Mouse (Mus musculus): ENCODE results near the gene Tmem150c. TPM values are rescaled to one million over a fixed set of nuclear protein-coding genes. Genes with fewer than 3 reads are reported as not detected.

Tmem150c gene
- polyA plus RNA-seq (2012; rRNA removed): 14.3 and 23.2 TPM in 2 replicates

GRCm38 (mm10) chr5:100159638-100159973 is at the start of gene Tmem150c:
Gene Tmem150c (minus strand): TSS chr5:100159808.
- DNase-seq (ENCODE audit: low read depth): no peak
- TF ChIP-seq POLR2A (IDR thresholded peaks at IDR 0.05; ENCODE audit: borderline replicate concordance, extremely low read depth, insufficient read depth, insufficient read length, poor library complexity, severe bottlenecking) (no peak), CTCF (IDR thresholded peaks at IDR 0.05; ENCODE audit: borderline replicate concordance, extremely low read depth, insufficient read depth, insufficient read length) (no peak)

GRCm38 (mm10) chr5:100209093-100209492 is 49.5 kb upstream of the Tmem150c start:
- DNase-seq (ENCODE audit: low read depth): no peak
- TF ChIP-seq CTCF (IDR thresholded peaks at IDR 0.05; ENCODE audit: borderline replicate concordance, extremely low read depth, insufficient read depth, insufficient read length) (no peak), POLR2A (IDR thresholded peaks at IDR 0.05; ENCODE audit: borderline replicate concordance, extremely low read depth, insufficient read depth, insufficient read length, poor library complexity, severe bottlenecking) (no peak)

- TF ChIP-seq POLR2A (IDR thresholded peaks at IDR 0.05; ENCODE audit: borderline replicate concordance, extremely low read depth, insufficient read depth, insufficient read length, poor library complexity, severe bottlenecking): no peak
- TF ChIP-seq CTCF (IDR thresholded peaks at IDR 0.05; ENCODE audit: borderline replicate concordance, extremely low read depth, insufficient read depth, insufficient read length): no peak
- DNase-seq (ENCODE audit: low read depth): no peak
Observed at GRCm38 (mm10) chr5:100206675-100207074, 47.1 kb upstream of the Tmem150c start.

- TF ChIP-seq POLR2A (IDR thresholded peaks at IDR 0.05; ENCODE audit: borderline replicate concordance, extremely low read depth, insufficient read depth, insufficient read length, poor library complexity, severe bottlenecking) (no peak), CTCF (IDR thresholded peaks at IDR 0.05; ENCODE audit: borderline replicate concordance, extremely low read depth, insufficient read depth, insufficient read length) (no peak)
- no peak for DNase-seq (ENCODE audit: low read depth)
Observed at GRCm38 (mm10) chr5:100205519-100206189, 46.0 kb upstream of the Tmem150c start.

DNA sequence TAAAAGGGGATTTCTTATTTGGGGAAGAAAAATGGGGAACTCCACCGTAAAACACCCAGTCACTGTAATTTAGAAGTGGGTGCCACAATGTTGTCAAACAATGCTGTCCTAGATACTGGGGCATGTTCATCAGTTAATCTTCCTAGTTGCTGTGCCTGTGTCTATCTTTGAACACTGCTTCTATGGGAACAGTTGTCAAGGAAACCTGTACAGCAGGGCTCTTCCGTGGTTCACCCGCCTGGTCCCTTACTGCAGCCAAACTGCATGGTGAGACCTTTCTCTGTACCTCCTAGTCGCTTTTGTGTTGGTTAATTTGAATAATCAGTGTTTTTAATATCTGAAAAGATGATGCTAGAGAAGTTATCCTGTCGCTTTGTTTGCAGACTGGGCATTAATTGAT is 41.2 kb upstream of the Tmem150c start:
- no peak for TF ChIP-seq CTCF (IDR thresholded peaks at IDR 0.05; ENCODE audit: borderline replicate concordance, extremely low read depth, insufficient read depth, insufficient read length)
- no peak for TF ChIP-seq POLR2A (IDR thresholded peaks at IDR 0.05; ENCODE audit: borderline replicate concordance, extremely low read depth, insufficient read depth, insufficient read length, poor library complexity, severe bottlenecking)
- DNase-seq (ENCODE audit: low read depth): peak; percentile 93

DNA sequence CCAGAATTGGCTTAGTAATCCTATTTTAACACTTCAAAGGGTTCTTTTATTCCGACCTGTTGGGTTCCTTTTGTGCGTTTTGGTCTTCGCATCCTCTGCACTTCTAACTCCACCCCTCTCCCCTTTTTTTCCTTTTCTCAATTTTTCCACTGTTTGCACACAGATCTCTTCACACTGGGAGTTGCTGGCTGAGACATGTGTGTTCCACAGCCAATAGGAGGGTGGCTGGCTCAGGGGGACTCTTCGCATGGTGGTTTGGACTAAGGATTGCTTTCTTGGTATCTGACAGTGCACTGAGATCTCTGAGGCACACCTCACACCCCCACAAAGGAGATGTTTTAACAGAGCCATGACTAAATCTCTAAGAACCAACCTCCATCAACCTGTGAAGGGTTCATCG is 40.7 kb upstream of the Tmem150c start:
- TF ChIP-seq CTCF (IDR thresholded peaks at IDR 0.05; ENCODE audit: borderline replicate concordance, extremely low read depth, insufficient read depth, insufficient read length) (no peak), POLR2A (IDR thresholded peaks at IDR 0.05; ENCODE audit: borderline replicate concordance, extremely low read depth, insufficient read depth, insufficient read length, poor library complexity, severe bottlenecking) (no peak)
- DNase-seq (ENCODE audit: low read depth): peak; percentile 78

DNA sequence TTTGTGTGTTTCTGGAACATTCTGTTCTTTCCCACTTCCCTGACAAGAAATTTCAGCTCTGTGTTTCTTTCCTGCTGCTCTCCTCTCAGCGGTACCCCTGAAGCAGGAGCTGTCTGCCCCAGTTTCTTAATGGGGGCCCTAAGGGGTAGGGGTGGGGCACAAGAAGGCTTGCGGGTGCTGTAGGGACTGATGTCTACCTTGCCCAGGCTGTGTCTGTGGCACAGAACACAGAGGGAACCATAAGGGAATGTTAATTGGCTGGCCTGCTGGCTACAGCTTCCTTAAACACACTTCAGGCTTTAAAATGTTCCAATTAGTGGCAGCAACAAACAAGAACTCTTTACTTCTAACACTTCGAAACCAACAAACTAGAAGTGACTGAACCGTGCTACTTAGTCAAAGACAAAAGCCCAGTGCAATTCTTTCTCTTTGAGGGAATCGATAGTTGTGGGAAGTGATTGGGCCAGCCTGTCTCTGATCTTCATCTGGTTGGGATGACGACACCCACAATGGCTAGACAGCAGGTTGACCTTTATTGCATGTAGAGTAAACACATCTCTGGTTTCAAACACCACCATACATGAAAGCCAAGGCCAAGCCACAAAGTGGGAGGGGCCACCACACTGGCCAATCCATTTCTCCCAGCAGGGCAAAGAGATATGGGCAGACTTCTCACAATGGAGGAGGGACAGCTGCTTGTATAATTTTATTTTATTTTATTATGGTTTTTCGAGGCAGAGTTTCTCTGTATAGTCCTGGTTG is 39.7 kb upstream of the Tmem150c start:
- DNase-seq (ENCODE audit: low read depth): peak; percentile 72

GRCm38 (mm10) chr5:100197476-100197875 is 37.9 kb upstream of the Tmem150c start:
- no peak for TF ChIP-seq POLR2A (IDR thresholded peaks at IDR 0.05; ENCODE audit: borderline replicate concordance, extremely low read depth, insufficient read depth, insufficient read length, poor library complexity, severe bottlenecking)
- TF ChIP-seq CTCF (IDR thresholded peaks at IDR 0.05; ENCODE audit: borderline replicate concordance, extremely low read depth, insufficient read depth, insufficient read length): no peak
- no peak for DNase-seq (ENCODE audit: low read depth)

More for the DNA sequence above, 39.7 kb upstream of the Tmem150c start:
- TF ChIP-seq POLR2A (IDR thresholded peaks at IDR 0.05; ENCODE audit: borderline replicate concordance, extremely low read depth, insufficient read depth, insufficient read length, poor library complexity, severe bottlenecking) (no peak), CTCF (IDR thresholded peaks at IDR 0.05; ENCODE audit: borderline replicate concordance, extremely low read depth, insufficient read depth, insufficient read length) (no peak)

DNA sequence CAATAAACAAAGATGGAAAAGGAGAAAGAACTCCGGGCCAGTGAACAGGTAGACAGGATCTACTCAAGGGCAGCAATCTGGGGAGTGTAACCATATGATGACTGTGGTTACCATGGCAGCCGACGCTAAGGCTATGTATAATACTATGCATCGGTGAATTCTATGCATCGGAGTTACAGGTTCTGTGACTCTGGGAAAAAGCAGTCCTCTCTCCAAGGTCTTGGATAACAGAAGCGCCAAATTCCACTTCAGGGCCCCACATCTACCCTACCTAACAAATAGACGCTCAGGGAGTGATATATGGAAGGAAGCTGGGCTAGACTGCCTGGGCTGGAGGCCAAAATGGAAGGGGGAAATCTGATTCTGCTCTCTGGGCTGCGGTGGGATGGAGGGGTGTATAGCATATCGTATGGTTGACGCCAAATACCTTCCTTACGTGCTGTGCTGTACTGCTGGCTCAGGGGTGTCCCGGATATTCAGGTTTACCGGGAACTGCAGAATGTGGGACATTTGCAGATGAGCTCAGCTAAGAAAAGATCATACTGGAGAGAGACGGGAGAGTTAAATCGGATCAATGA is 37.3 kb upstream of the Tmem150c start:
- TF ChIP-seq CTCF (IDR thresholded peaks at IDR 0.05; ENCODE audit: borderline replicate concordance, extremely low read depth, insufficient read depth, insufficient read length): no peak
- no peak for TF ChIP-seq POLR2A (IDR thresholded peaks at IDR 0.05; ENCODE audit: borderline replicate concordance, extremely low read depth, insufficient read depth, insufficient read length, poor library complexity, severe bottlenecking)
- DNase-seq (ENCODE audit: low read depth): peak; percentile 64

GRCm38 (mm10) chr5:100196397-100196796 is 36.8 kb upstream of the Tmem150c start:
- TF ChIP-seq CTCF (IDR thresholded peaks at IDR 0.05; ENCODE audit: borderline replicate concordance, extremely low read depth, insufficient read depth, insufficient read length) (no peak), POLR2A (IDR thresholded peaks at IDR 0.05; ENCODE audit: borderline replicate concordance, extremely low read depth, insufficient read depth, insufficient read length, poor library complexity, severe bottlenecking) (no peak)
- no peak for DNase-seq (ENCODE audit: low read depth)

GRCm38 (mm10) chr5:100191438-100192190 is 32.0 kb upstream of the Tmem150c start:
- no peak for DNase-seq (ENCODE audit: low read depth)
- no peak for TF ChIP-seq POLR2A (IDR thresholded peaks at IDR 0.05; ENCODE audit: borderline replicate concordance, extremely low read depth, insufficient read depth, insufficient read length, poor library complexity, severe bottlenecking)
- no peak for TF ChIP-seq CTCF (IDR thresholded peaks at IDR 0.05; ENCODE audit: borderline replicate concordance, extremely low read depth, insufficient read depth, insufficient read length)

Data from brain, embryonic 14.5 days (tissue).